ENCODE assay signal across 8 mouse cellular contexts in genomic region chr2:180042858-180043515, GRCm38 (mm10). TPM values are rescaled to one million over a fixed set of nuclear protein-coding genes. Genes with fewer than 3 reads are reported as not detected.
DNase-seq lines count a peak whose midpoint lies in the region; ATAC-seq and TF ChIP-seq lines count a peak whose summit lies in the region.

No protein-coding gene starts in this region.

- no peak for TF ChIP-seq CTCF in intestine, postnatal 0 days (IDR thresholded peaks at IDR 0.05; ENCODE audit: low read depth)

- H3K9me3 ChIP-seq in intestine, postnatal 0 days (ENCODE audit: control insufficient read depth) = no peaks in the 10 kb centered on the region
- H3K9me3 ChIP-seq in limb, embryonic 14.5 days (ENCODE audit: control insufficient read depth, low read length) = no peaks in the 10 kb centered on the region
- H3K9me3 ChIP-seq in midbrain, embryonic 15.5 days = no peaks in the 10 kb centered on the region

- H3K4me3 ChIP-seq in intestine, postnatal 0 days (ENCODE audit: low read depth, low read length) = peak overlapping the region; percentile 99
- H3K4me3 ChIP-seq in limb, embryonic 14.5 days (replicated peaks; ENCODE audit: low read length) = peak overlapping the region; percentile 98
- peak overlapping the region; percentile 95 for H3K4me3 ChIP-seq in midbrain, embryonic 15.5 days

- peak overlapping the region; percentile 98 for H3K4me2 ChIP-seq in intestine, postnatal 0 days (replicated peaks; ENCODE audit: low read depth)
- H3K4me2 ChIP-seq in limb, embryonic 14.5 days (replicated peaks; ENCODE audit: low read depth, low read length, severe bottlenecking) = peak overlapping the region; percentile 88
- H3K4me2 ChIP-seq in midbrain, embryonic 15.5 days = peak overlapping the region; percentile 74

- H3K36me3 ChIP-seq in intestine, postnatal 0 days (ENCODE audit: control insufficient read depth, insufficient read depth) = peaks cover 12% of the 10 kb centered on the region
- H3K36me3 ChIP-seq in limb, embryonic 14.5 days (ENCODE audit: control insufficient read depth, insufficient read depth, low read length) = peaks cover 14% of the 10 kb centered on the region
- peaks cover 12% of the 10 kb centered on the region for H3K36me3 ChIP-seq in midbrain, embryonic 15.5 days (replicated peaks)

- H3K27ac ChIP-seq in intestine, postnatal 0 days (ENCODE audit: low read depth, low read length) = peak overlapping the region; percentile 89
- peak overlapping the region; percentile 90 for H3K27ac ChIP-seq in limb, embryonic 14.5 days (replicated peaks; ENCODE audit: low read depth, low read length)
- peak overlapping the region; percentile 99 for H3K27ac ChIP-seq in midbrain, embryonic 15.5 days

- TF ChIP-seq POLR2A in limb, embryonic 14.5 days (IDR thresholded peaks at IDR 0.05; ENCODE audit: borderline replicate concordance, extremely low read depth, insufficient read depth, insufficient read length) = 0 out of 2 replicates have a peak, but pooled peaks have one; percentile 4

- no peaks in the 10 kb centered on the region for H3K27me3 ChIP-seq in intestine, postnatal 0 days (replicated peaks; ENCODE audit: control insufficient read depth, insufficient read depth, low read length)
- no peaks in the 10 kb centered on the region for H3K27me3 ChIP-seq in limb, embryonic 14.5 days (ENCODE audit: control insufficient read depth, insufficient read depth, low read length)
- H3K27me3 ChIP-seq in midbrain, embryonic 15.5 days (replicated peaks) = no peaks in the 10 kb centered on the region

- under 1% methylated on average over 57 of the region's 66 CpGs for WGBS in intestine, postnatal 0 days
- 0% methylated on average over 51 of the region's 66 CpGs for WGBS in limb, embryonic 14.5 days
- WGBS in midbrain, embryonic 15.5 days = under 1% methylated on average over 66 of the region's 66 CpGs

- peaks cover 5% of the 10 kb centered on the region; the same call in 1 of the 2 replicates for H3K4me1 ChIP-seq in intestine, postnatal 0 days (replicated peaks; ENCODE audit: control insufficient read depth, insufficient read depth, low read length)
- peaks cover 23% of the 10 kb centered on the region for H3K4me1 ChIP-seq in limb, embryonic 14.5 days (ENCODE audit: control insufficient read depth, insufficient read depth, low read length)
- H3K4me1 ChIP-seq in midbrain, embryonic 15.5 days = peaks cover 50% of the 10 kb centered on the region

- peak; percentile 28 for ATAC-seq in intestine, postnatal 0 days
- peak; percentile 39; the same call in 1 of the 2 replicates for ATAC-seq in limb, embryonic 14.5 days (ENCODE audit: low FRiP score, low read depth)
- peak; percentile 60 for ATAC-seq in midbrain, embryonic 15.5 days (replicated peaks)

- DNase-seq in lung, adult 18-20 months = peak; percentile 30 to 34
- no peak for DNase-seq in lung, postnatal 25 days (ENCODE audit: low spot score)
- DNase-seq in cerebellum, postnatal 14 days = peak; percentile 78 to 85
- DNase-seq in gastrocnemius, adult 18-20 months (ENCODE audit: low spot score) = peak; percentile 24
- peak; percentile 55 for DNase-seq in limb, embryonic 14.5 days (ENCODE audit: low spot score)
- peak; percentile 56 to 84 for DNase-seq in spleen, postnatal 4 days (ENCODE audit: low spot score in 2 of 2)

- peak overlapping the region; percentile 73 for H3K9ac ChIP-seq in intestine, postnatal 0 days (ENCODE audit: low read depth, low read length)
- H3K9ac ChIP-seq in limb, embryonic 14.5 days (ENCODE audit: low read depth, low read length, severe bottlenecking) = peak overlapping the region; percentile 85
- H3K9ac ChIP-seq in midbrain, embryonic 15.5 days = peak overlapping the region; percentile 98

RNA-seq across cellular contexts. Expression of gene Ss18l1, which starts 0.7 kb away (rescaled TPM):
- total RNA-seq in gastrocnemius, adult 18-20 months (2021) = 1 to 10 TPM; 1.8 to 2.0 TPM
- 1.2 and 1.3 TPM in 2 replicates for polyA plus RNA-seq in intestine, postnatal 0 days (2015; fragmentation: Nextera tagmentation; extraction: Ambion mirVana)
- polyA plus RNA-seq in limb, embryonic 14.5 days (2012; rRNA removed) = 9.1 and 11.4 TPM in 2 replicates
- 3.5 and 4.9 TPM in 2 replicates for polyA plus RNA-seq in limb, embryonic 14.5 days (2014; fragmentation: Nextera tagmentation; extraction: Ambion mirVana)
- 70.1 and 73.0 TPM in 2 replicates for polyA plus RNA-seq in midbrain, embryonic 15.5 days (2015; fragmentation: Nextera tagmentation; extraction: Ambion mirVana)

RNA-seq across cellular contexts. Expression of gene Psma7, which starts 0.8 kb away (rescaled TPM):
- total RNA-seq in gastrocnemius, adult 18-20 months (2021) = 100 to 1,000 TPM; 147 to 149 TPM
- polyA plus RNA-seq in intestine, postnatal 0 days (2015; fragmentation: Nextera tagmentation; extraction: Ambion mirVana) = 423 and 444 TPM in 2 replicates
- polyA plus RNA-seq in limb, embryonic 14.5 days (2012; rRNA removed) = 259 and 298 TPM in 2 replicates
- 501 and 620 TPM in 2 replicates for polyA plus RNA-seq in limb, embryonic 14.5 days (2014; fragmentation: Nextera tagmentation; extraction: Ambion mirVana)
- polyA plus RNA-seq in midbrain, embryonic 15.5 days (2015; fragmentation: Nextera tagmentation; extraction: Ambion mirVana) = 521 and 530 TPM in 2 replicates

RNA-seq across cellular contexts. Expression of gene Lsm14b, which starts 18.2 kb away (rescaled TPM):
- 10 to 100 TPM; 44.0 to 47.6 TPM for total RNA-seq in gastrocnemius, adult 18-20 months (2021)
- polyA plus RNA-seq in intestine, postnatal 0 days (2015; fragmentation: Nextera tagmentation; extraction: Ambion mirVana) = 3.2 and 3.7 TPM in 2 replicates
- polyA plus RNA-seq in limb, embryonic 14.5 days (2012; rRNA removed) = 69.1 and 75.6 TPM in 2 replicates
- 7.7 and 7.8 TPM in 2 replicates for polyA plus RNA-seq in limb, embryonic 14.5 days (2014; fragmentation: Nextera tagmentation; extraction: Ambion mirVana)
- 21.0 and 21.1 TPM in 2 replicates for polyA plus RNA-seq in midbrain, embryonic 15.5 days (2015; fragmentation: Nextera tagmentation; extraction: Ambion mirVana)

RNA-seq across cellular contexts. Expression of gene Mtg2, which starts 27.4 kb away (rescaled TPM):
- total RNA-seq in gastrocnemius, adult 18-20 months (2021) = 10 to 100 TPM; 15.0 to 15.3 TPM
- 9.8 and 11.1 TPM in 2 replicates for polyA plus RNA-seq in intestine, postnatal 0 days (2015; fragmentation: Nextera tagmentation; extraction: Ambion mirVana)
- 28.5 and 29.8 TPM in 2 replicates for polyA plus RNA-seq in limb, embryonic 14.5 days (2012; rRNA removed)
- polyA plus RNA-seq in limb, embryonic 14.5 days (2014; fragmentation: Nextera tagmentation; extraction: Ambion mirVana) = 22.1 and 24.3 TPM in 2 replicates
- polyA plus RNA-seq in midbrain, embryonic 15.5 days (2015; fragmentation: Nextera tagmentation; extraction: Ambion mirVana) = 37.4 and 37.7 TPM in 2 replicates
